Mouse (Mus musculus) lung, adult 2 months (tissue): Measurements from ENCODE around the gene Tpgs1. TPM values are rescaled to one million over a fixed set of nuclear protein-coding genes. Genes with fewer than 3 reads are reported as not detected.
A peak's percentile ranks its signal among the peaks of the same experiment; 100 is the strongest.

ENCODE experiments used
- DNase-seq: peaks from one replicate; pipeline ENCODE4 v3.0.0; 2022
- H3K4me1 ChIP-seq: fragments of 200-500 bp; 2 replicates; pipeline ENCODE4 v1.6.1; 2011; ENCODE audit warnings: low read length; ENCODE audit not compliant: control insufficient read depth, insufficient read depth
- H3K4me3 ChIP-seq: fragments of 200-500 bp; replicated peaks from 2 replicates; pipeline ENCODE3; 2011; ENCODE audit warnings: low read depth, mild to moderate bottlenecking, control low read depth, low read length; ENCODE audit errors: extremely low read depth
- CTCF ChIP-seq: fragments of 200-500 bp; IDR thresholded peaks from 2 replicates; pipeline ENCODE4 v1.5.1; 2011; ENCODE audit warnings: mild to moderate bottlenecking, low read length, control low read depth; ENCODE audit not compliant: insufficient read depth
- POLR2A ChIP-seq: fragments of 200-500 bp; IDR thresholded peaks from 2 replicates; pipeline ENCODE4 v1.6.1; 2011; ENCODE audit warnings: low read depth, mild to moderate bottlenecking, control low read depth, low read length, borderline replicate concordance; ENCODE audit errors: extremely low read depth
- WGBS: fragments of 180-500 bp; shearing (Covaris S2); methylation state at CpG from one replicate; pipeline ENCODE4 v1.1.7; 2018; 5-methylcytosine and 5-hydroxymethylcytosine counted together
- polyA plus RNA-seq: library from polyadenylated mRNA; depleted of rRNA; stranded (reverse); fragments of >200 nt; gene quantifications from 2 replicates; pipeline ENCODE4 v1.2.3, GENCODE M21; 2012

Tpgs1 gene
- polyA plus RNA-seq, 1 experiment, result 70.4 TPM

- 48% methylated on average over 1 of the region's 1 CpGs for WGBS
- TF ChIP-seq POLR2A, result no peak
- no peak for TF ChIP-seq CTCF
- H3K4me1 ChIP-seq, result peaks cover 28% of the 10 kb centered on the region
- no peak for DNase-seq
- no peak overlapping the region for H3K4me3 ChIP-seq
These were observed 38.0 kb downstream of the Tpgs1 start for GRCm38 (mm10) chr10:79707162-79707561.

DNA sequence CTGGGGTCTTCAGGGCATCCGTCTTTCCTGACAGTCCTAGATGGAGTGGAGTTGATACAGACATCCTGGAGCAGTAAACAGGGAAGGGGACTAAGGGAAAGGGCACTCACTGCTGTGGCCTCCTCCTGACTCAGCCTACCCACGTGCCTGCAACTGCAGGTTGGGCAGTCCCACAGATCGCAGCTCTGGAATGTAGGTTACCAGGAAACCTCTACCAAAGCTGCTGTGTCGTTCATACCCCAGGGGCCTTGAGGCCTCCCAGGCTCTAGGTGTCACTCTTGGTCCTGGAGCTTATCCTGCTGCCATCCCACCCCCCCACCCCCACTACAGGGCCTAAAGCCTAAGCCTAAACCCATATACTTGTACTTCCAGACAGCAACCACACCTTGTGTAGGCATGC lies 38.6 kb downstream of the Tpgs1 start:
- WGBS, result 55% methylated on average over 4 of the region's 4 CpGs
- Histone ChIP-seq H3K4me3 (no peak overlapping the region), H3K4me1 (peaks cover 28% of the 10 kb centered on the region)
- no peak for DNase-seq
- no peak for TF ChIP-seq CTCF
- no peak for TF ChIP-seq POLR2A

GRCm38 (mm10) chr10:79708668-79709067 lies 39.5 kb downstream of the Tpgs1 start:
- WGBS, result 70% methylated on average over 21 of the region's 21 CpGs
- TF ChIP-seq POLR2A (no peak), CTCF (no peak)
- DNase-seq, result peak; percentile 14
- H3K4me1 ChIP-seq, result peaks cover 26% of the 10 kb centered on the region
- no peak overlapping the region for H3K4me3 ChIP-seq

GRCm38 (mm10) chr10:79709307-79709706 lies 40.1 kb downstream of the Tpgs1 start:
- TF ChIP-seq POLR2A, result no peak
- no peak for TF ChIP-seq CTCF
- no peak overlapping the region for H3K4me3 ChIP-seq
- H3K4me1 ChIP-seq, result peaks cover 26% of the 10 kb centered on the region
- no peak for DNase-seq
- 56% methylated on average over 7 of the region's 7 CpGs for WGBS

DNA sequence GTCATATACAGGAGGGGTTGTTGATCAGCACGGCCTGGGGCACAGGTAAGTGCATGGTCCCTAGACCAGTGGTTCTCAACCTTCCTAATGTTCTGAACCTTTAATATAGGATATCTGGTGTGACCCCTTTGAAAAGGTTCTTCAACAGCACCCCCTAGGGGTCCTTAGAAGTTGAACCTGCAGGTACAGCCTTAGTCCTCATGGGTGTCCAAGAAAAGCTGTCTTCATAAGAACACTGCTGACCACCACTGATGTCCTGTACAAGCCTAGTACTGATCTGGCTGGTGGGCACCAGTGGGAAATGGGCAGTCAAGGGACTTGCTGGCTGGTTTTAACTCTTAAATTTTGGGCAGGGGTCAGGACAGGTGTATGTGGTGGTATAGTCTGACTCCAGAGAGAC lies 42.9 kb downstream of the Tpgs1 start:
- no peak for TF ChIP-seq POLR2A
- 0 out of 2 replicates have a peak, but pooled peaks have one; percentile 13 for TF ChIP-seq CTCF
- H3K4me3 ChIP-seq, result no peak overlapping the region
- peaks cover 5% of the 10 kb centered on the region for H3K4me1 ChIP-seq
- 74% methylated on average over 1 of the region's 1 CpGs for WGBS
- DNase-seq, result peak; percentile 13

- Histone ChIP-seq H3K4me3 (no peak overlapping the region), H3K4me1 (peaks cover 2% of the 10 kb centered on the region)
- TF ChIP-seq POLR2A (no peak), CTCF (peak; percentile 86)
- WGBS, result 22% methylated on average over 4 of the region's 6 CpGs
- peak; percentile 77 for DNase-seq
These were observed 43.4 kb downstream of the Tpgs1 start for GRCm38 (mm10) chr10:79712499-79713126.

DNA sequence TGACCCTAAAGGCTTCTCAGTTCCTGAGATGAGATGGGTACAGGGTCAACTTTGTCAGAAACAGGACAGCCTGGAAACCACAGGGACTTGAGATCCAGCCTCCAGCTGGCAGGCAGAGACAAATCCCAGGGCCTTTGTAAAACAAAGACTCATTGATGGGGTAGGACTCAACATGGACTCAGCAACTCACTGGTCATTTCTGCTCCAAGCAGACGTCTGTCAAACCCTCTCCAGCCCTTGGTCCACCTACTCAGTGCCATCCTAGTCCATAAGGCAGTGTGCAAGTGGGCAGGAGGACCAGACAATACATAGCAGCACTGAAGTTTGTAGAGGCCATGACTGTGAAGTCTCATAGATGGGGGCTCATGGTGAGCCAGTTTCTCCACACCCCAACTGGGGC lies 44.0 kb downstream of the Tpgs1 start:
- TF ChIP-seq POLR2A, result peak; percentile 15; the same call in 1 of the 2 replicates
- TF ChIP-seq CTCF, result no peak
- WGBS, result 30% methylated on average over 1 of the region's 1 CpGs

GRCm38 (mm10) chr10:79714996-79715395 lies 45.8 kb downstream of the Tpgs1 start:
- no peak for TF ChIP-seq POLR2A
- no peak for TF ChIP-seq CTCF
- no peaks in the 10 kb centered on the region; the same call in 1 of the 2 replicates for H3K4me1 ChIP-seq
- no peak for DNase-seq
- WGBS, result 60% methylated on average over 4 of the region's 4 CpGs
- H3K4me3 ChIP-seq, result no peak overlapping the region

More for the DNA sequence above, 44.0 kb downstream of the Tpgs1 start:
- DNase-seq, result no peak
- no peak overlapping the region for H3K4me3 ChIP-seq
- H3K4me1 ChIP-seq, result peaks cover 2% of the 10 kb centered on the region

GRCm38 (mm10) chr10:79716254-79716987 lies 47.3 kb downstream of the Tpgs1 start, which contains the start of gene Hcn2:
Gene Hcn2, plus strand, starts transcription at chr10:79716634.
- Histone ChIP-seq H3K4me3 (peak within 1 kb of the TSS; percentile 6), H3K4me1 (no peaks in the 10 kb centered on the region; the same call in 1 of the 2 replicates)
- 4% methylated on average over 87 of the region's 91 CpGs for WGBS
- DNase-seq, result no peak
- TF ChIP-seq POLR2A (no peak), CTCF (no peak)
